Mouse (Mus musculus) lung, postnatal 10 days (tissue): ENCODE results near the gene Tmem115.
"Not testable (repeated sequence)": the region's sequence is repeated elsewhere in the genome, so short reads cannot be mapped to it uniquely, and the experiment has no call there.

ENCODE experiments used
- DNase-seq: peaks from one replicate; pipeline ENCODE4 v3.0.0; 2021

Tmem115 gene

DNA sequence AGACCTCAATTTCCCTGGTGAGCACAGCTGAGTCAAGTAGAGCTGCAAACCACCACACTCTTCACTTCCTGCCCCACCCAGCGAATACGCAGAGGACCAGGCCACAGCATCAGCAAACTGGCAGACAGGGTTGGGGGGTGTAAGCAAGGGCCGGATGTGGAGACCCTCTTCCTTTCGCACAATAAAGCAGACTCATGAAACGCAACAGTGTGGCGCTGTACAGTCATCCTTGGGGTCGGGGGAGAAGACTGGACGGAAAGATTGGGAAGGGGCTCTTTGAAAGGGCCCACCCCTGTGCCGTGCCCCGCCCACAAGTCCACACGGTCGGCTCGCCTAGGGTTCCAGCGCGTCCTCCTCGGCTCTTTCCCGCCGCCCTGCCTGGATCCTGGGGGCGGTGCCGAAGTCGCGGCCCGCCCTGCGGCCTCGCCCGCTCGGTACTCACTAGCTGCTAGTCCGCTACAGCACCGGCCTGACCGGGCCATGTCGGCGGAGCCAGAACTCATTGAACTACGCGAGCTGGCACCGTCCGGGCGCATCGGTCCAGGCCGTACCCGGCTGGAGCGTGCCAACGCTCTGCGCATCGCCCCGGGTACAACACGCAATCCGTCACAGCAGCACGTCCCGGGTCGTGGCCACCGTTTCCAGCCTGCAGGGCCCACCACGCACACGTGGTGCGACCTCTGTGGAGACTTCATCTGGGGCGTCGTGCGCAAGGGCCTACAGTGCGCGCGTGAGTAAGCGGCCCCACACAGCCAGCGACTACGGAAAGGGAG lies 17.6 kb downstream of the Tmem115 start, which contains the start of gene Rassf1:
Gene Rassf1, plus strand, starts transcription at position 439 of the 773 bp plus-strand sequence.
- DNase-seq = peak; percentile 82

DNA sequence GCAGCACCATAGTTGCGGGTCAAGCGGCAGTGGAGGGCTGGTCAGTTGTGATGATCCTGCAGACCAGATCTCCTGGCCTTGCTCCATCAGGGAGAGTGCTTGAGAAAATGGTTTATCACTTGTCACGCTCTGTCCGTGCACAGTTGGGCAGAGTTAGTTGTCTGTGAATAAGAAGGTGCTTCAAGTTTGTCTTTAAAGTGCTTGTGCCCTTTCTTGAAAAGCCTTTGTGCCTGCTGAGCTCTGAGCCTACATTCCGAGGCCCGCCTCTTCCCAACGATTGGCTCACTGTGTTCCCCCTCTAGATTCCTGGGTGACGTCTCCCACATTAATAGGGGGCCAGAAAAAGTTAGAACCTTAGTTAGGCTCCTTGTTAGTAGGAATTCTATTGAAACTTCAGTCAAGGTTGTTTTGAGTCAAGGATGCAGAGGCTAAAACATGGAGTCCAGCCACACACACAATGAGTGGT lies 18.2 kb downstream of the Tmem115 start:
- no peak for DNase-seq

DNA sequence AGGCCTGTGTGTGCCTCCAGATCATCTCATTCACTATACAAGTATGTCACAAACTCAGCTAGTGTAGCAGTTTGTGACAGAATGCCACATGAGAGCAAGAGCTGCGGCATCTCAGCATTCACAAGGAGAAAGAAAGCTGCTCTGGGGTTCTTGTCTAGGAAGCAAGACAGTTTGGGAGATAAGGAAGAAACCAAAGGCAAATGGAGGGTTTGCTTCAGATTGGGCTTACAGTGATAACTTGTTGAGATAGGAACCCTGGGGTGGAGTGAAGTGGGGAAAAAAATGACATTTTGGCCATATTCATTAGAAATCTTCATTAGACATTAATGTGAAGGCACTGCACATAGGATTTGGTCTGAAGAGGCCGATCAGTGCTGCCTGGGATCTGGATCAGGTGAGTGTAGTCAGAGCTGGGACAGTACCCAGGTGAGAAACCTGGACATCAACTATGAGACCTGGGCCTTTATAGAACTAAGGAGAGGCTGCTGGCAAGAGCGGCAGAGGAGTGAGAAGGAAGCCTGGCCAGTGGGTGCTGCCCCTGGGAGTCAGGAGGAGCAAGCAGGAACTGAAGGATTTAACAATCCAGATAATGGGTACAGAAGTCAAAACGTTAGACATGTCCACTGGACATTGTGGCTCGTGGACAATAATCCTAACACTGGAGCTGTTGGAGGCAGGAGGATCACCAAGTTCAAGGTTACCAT lies 19.1 kb downstream of the Tmem115 start:
- no peak for DNase-seq

DNA sequence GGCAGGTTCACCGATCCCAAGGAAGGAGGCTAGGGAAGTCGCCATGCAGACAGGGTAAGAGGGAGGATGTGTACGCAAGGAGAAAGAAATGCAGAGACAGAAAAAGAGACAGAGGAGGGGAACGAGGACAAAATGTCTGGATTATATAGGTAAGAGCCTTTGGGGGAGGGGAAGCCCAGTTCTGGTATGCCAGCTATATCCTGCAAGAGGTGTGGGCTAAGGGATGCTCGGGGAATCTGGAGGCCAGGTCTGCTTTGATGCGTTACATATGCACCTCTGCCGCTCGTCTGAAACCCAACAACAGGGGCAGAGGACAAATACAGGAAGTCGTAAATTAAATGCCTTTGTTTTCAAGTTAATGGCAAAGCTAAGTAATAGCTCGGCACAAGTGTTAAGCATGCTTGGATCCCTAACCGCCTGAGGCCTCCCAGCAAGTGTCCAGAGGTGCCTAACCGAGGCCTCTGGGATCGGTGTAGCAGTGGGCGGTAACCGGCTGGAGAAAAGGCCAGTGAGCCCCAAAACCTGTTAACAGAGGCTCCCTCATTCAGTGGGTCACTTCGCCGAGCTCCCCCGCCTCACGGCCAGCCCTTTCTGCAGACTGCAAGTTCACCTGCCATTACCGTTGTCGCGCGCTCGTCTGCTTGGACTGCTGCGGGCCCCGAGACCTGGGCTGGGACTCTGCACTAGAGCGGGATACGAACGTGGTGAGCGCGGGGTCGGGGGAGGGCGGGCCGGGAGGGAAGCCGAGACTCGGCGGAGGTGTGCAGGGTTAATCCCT lies 20.0 kb downstream of the Tmem115 start:
- DNase-seq = peak; percentile 46

DNA sequence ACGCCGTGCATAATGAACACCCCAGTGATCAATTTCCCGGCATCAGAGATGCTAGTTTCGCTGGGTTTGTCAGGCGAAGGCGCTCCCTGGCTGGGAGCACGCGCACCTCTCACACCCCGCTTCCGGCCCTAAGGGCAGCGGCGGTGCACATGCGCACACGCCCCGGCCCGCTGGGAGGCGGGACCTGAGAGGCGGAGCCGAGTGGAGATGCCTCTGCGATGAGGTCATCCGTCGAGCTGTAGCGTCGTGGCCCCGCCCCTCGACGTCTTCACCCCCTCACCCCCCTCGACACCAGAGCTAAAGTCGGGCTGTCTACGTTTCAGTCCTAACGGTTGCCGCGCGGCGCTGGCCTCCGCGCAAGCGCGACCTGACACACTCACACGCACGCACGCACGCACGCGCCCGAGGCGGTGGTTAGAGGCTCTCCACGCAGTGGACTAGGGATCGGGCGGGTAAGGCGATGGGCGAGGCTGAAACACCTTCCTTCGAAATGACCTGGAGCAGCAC lies 20.6 kb downstream of the Tmem115 start:
- peak; percentile 96 for DNase-seq

DNA sequence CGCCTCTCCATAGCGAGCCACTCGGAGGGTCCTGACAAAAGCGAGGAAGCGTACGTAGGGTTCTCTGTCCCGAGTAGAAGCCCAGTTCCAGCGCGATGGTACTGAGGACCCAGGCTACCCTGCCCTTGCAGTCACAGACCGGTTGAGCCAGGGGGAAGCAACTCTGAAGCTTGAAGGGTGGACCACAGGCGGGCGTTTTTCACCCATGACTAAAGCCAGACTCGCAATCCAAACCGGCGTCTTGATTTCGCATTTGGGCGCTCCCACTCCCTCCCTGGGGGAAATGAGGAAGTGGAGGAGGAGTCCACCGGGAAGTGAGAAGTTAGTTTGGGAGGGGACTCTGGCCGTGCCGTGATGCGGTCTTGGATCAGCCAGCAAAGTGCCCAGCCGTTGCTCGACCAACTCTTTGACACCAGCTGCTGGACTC lies 21.3 kb downstream of the Tmem115 start:
- peak; percentile 86 for DNase-seq

DNA sequence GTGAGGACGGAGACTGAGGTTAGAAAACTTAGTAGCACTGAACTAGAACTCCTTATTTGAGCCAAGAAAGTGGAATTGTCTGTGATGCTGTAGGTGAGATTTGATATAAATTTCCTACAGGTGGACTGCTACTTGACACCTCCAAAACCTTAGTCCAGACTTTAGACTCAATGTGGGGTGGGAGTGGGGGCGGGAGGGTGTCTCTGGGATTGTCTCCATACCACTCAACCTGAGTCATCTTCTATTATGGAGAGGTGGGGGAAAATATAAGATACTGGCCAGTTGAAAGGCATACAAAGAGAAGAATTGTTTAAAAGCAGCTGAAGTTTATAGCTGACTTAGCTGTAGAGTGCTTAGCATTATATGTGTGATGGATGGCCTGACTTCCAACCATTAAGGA lies 22.0 kb downstream of the Tmem115 start:
- DNase-seq = no peak

DNA sequence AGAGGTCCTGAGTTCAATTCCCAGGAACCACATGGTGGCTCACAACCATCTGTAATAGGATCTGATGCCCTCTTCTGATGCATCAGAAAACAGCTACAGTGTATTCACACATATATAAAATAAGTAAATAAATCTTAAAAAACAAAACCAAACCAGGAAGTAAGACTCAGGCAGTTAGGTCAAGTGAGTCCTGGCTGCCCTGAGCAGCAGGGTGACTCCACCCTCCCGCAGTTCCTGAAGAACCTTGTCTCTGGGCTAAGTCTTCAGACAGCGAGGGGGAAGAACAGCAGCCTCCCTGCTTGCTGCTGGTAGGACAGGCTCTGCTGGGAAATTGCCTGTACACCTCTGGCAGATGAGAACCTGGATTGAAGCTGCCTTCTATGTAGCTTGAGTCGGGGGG lies 22.6 kb downstream of the Tmem115 start:
- no peak for DNase-seq

DNA sequence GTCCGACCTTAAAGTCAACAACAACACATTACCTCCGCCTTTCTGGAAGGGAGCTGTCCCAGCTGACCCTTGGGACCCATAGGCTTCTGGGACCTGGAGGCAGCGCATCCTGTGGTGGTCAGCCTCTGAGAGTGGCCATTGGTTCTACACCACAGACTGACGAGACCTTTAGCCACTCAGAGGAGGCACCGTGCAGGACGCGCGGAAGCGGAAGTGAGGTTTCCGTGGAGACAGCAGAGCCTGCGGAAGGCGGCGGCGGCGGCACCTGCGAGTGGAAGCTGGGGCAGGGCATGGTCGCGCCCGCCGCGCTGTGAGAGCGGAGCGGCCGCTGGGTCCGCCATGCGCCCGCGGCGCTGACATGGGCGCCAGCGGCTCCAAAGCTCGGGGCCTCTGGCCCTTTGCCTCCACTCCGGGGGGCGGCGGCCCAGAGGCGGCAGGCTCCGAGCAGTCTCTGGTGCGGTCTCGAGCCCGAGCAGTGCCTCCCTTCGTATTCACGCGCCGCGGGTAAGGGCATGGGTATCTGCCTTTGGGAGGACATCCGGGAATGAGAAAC lies 29.4 kb downstream of the Tmem115 start, which contains the start of gene Tusc2:
Gene Tusc2, plus strand, starts transcription at position 227 of the 553 bp plus-strand sequence.
- peak; percentile 96 for DNase-seq

DNA sequence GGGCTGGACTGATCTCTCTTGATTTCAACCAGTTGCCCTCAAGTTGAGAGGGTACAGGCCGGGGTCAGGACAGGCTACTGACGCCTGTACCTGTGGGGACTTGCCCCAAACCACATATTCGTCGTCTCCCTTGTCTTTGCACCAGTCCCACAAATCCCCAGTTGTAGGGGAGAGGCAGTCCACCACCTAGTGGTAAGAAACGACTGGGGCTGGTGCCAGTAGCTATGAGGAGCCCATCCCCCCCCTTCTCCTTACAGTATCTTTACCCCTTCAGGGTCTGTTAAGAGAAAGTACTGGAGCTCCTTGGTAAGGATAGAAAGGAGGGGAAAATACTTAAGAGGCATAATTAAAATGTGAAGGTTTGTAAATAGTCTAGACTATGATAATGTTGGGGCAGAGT lies 31.8 kb downstream of the Tmem115 start:
- DNase-seq = peak; percentile 65

DNA sequence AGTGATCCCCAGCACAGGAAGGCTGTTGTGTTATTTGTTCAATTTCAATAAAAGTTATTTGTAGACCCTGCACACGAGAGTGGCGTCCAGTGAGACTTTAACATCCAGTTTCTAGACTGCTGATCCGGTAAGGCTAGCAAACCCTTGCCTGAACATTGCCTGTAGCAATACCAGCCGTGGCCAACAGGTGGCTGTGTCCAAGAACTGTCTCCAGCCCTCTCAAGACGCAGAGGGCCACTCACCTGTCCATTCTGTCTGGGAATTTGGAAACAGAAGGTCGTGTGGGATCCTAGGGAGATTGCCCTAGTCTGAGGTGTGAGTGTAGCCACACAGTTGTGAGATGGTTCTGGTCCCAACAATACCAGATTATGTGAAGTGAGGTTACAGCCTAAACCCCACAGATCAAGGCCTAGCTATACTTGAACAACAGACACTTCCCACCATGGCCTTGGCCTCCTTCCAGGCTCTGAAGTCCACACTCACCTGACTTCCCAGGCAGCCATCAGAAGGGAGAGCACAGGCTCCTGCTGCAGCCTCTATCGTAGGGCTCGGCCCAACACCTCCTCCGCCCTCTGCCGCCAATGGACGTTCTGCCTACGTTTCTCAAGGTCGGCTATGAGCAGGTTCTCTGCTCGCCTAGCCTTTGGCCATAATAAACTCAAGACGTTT lies 32.4 kb downstream of the Tmem115 start:
- peak; percentile 94 for DNase-seq

DNA sequence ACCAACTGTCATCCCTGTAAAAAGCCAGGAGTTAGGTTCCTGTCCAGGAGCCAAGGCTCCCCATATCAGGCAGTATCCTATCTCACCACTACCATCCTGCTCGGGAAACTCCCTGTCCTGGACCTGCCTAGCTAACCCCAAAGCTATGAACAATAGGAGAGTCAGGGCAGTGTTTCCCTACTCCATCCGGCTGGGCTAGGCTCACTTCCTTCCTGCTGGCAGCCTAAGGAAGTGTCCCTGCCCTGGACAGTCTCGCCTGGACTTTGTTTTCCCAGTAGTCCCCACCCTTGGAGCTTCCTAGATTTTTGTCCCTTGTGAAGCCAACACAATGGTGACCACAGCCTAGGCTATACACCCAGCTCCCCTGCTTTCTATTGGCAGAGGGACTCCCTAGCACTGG lies 33.1 kb downstream of the Tmem115 start:
- DNase-seq = peak; percentile 82

DNA sequence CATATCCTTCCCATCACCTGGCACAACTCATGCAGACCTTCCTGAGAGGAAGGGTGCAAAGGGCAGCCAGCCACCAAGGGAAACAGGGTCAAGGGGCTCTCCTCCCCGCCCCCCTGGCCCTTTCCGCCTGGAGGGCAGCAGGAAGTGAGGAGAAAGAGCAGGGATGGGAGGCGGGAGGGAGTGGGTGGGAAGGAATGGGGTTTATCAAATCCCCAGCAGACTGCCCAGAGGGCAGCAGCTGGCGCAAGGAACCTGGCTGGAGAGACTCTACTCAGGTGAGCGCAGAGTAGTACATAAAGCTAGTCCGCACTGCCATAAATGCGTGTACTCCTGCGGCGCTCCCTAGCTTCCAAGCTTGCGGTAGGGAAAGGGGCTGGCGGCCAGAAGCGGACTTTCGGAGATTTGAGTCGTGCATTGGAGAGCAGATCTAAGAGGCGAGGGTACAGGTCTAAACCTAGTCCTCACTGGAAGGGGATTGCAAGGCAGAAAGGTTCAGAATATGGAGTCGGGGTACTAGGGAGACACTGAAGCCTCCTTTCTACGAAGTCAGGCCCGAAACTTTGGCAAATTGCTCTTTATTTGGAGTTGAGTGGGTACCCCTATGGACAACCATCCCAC lies 34.1 kb downstream of the Tmem115 start, which contains the start of gene Hyal2:
Gene Hyal2, plus strand, starts transcription at position 244 of the 618 bp plus-strand sequence.
- peak; percentile 76 for DNase-seq

DNA sequence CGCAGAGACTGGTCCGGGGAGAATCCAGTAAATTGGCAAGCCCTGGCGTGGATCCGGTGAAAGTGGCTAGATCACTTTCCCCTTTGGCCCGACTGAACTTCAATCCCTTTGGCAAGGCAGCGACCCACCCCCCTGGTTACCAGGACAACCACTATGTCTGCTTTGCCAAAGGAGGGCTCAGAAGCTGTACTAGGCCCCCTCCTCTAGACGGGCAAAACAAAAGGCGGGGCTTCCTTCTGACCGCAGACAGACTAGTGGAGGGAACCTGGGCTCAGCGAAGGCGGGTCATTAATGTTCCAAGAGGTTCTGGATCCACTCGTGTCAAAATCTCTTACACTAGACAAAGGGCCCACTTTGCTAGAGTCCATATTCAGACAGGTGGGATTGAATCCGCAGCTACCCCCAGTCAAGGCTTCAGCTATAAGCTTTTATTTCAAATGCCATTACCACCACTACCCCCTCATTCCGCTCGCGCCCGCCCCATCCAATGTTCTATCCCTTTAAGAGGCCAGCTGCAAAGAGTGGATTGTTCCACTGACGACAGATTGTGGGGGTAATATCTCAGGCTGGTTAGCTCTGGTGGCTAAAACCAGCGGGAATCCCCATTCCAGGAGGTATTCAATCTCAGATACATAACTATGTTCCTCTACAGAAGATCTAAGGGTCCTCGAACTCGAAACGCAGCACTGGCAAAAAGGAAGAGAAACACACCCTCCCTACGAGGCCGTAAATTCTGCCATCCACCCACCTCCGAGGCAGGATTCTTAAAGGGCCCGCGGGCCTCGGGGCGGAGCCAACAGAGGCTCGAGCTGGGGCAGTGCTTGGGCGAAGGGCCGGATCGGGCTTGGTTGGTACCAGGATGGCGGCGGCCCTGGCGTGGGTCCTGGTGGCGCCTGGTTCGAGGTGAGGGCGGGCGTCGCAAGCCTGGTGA lies 34.9 kb downstream of the Tmem115 start:
- DNase-seq = peak; percentile 92

DNA sequence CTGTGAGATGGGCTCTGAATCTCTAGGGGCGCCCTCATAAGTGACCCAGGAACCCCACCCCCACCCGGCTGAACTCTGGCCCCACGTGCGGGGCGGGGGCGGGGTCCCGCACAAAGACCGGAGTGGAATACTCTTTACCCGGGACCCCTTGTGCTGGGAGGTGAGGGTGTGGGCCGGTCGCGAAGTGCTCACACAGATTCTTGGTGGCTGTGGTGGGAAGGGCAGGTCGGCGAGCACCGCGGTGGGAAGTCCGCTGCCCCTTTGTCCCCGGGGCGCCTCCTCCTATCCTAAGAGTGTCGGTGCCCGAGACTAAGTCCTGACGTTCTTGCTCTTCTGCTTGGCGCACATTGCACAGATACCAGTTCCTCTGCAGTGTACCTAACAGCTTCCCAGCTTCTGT lies 35.5 kb downstream of the Tmem115 start:
- no peak for DNase-seq

DNA sequence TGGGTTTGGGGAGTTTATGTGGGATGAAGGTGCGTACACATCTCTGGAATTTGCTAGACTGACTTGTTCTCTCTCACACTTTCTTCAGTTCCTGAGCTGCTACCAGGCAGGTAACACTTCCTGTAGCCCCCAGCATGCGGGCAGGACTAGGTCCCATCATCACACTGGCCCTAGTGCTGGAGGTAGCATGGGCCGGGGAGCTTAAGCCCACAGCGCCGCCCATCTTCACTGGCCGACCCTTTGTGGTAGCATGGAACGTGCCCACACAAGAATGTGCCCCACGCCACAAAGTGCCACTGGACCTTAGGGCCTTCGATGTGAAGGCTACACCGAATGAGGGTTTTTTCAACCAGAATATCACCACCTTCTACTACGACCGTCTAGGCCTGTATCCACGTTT lies 36.3 kb downstream of the Tmem115 start:
- DNase-seq = no peak

DNA sequence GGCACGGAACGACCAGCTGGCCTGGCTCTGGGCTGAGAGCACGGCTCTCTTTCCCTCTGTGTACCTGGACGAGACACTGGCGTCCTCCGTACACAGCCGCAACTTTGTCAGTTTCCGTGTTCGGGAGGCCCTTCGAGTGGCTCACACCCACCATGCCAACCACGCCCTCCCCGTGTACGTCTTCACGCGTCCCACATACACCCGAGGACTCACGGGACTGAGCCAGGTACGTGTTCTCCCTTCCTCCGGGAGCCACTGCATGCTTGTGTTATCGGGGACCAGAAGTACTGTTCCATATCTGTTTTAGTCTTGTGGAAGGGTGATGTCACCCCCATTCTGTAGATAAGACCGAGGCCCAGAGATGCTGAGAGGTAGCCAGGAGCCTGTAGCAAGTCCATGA lies 37.1 kb downstream of the Tmem115 start:
- DNase-seq = no peak

DNA sequence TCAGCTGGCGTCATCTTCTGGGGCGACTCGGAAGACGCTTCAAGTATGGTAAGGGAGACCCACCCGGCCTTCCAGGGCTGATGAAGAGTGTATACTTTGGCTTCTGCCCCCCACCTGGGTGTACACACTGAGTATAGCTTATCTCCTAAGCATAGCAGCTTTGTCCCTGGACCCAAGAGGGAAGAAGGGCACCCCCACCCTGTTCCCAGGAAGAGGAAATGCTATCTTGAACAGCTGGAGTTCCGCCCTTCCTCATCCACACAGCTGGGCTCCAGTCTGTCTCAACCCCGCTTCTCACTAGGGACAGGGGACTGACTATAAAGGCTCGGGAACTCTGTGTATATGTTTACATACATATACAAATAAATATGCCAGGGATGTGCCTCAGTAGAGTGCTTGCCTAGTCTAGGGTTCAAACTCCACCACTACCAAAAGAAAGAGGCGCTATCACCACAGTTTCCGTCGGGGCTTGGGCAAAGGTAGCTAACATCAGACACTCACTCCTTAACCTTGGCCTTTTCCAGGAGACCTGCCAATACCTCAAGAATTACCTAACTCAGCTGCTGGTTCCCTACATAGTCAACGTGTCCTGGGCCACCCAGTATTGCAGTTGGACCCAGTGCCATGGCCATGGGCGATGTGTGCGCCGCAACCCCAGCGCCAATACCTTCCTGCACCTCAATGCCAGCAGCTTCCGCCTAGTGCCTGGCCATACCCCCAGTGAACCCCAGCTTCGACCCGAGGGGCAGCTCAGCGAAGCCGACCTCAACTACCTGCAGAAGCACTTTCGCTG lies 38.0 kb downstream of the Tmem115 start:
- DNase-seq = peak; percentile 56

DNA sequence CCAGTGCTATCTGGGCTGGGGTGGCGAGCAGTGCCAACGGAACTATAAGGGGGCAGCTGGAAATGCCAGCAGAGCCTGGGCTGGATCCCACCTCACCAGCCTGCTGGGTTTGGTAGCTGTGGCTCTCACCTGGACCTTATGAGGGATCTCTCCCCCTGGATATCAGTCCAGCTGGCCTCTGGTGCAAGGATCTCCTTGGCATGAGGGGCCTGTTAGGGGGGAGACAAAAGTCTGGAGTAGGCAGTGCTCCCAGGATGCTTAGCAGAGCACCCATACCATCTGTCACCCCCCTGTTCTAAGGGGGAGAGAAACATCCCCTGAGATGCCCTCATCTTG lies 38.5 kb downstream of the Tmem115 start:
- no peak for DNase-seq

DNA sequence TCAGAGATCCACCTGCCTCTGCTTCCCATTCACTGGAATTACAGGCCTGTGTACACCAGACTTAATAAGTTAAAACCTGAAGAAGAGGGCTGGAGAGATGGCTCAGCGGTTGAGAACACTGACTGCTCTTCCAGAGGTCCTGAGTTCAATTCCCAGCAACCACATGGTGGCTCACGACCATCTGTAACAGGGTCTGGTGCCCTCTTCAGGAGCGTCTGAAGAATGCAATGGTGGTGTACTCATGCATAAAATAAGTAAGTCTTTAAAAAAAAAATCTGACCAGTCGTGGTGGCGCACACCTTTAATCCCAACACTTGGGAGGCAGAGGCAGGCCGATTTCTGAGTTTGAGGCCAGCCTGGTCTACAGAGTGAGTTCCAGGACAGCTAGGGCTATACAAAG lies 40.0 kb downstream of the Tmem115 start:
- DNase-seq = not testable (repeated sequence)
